Mouse (Mus musculus) layer of hippocampus, adult 11-12 months (tissue): ENCODE results near the gene Samd4b.

Experiments
- DNase-seq: peaks from one replicate; pipeline ENCODE4 v3.0.0; 2022; ENCODE audit warnings: low spot score

Gene Samd4b

DNA sequence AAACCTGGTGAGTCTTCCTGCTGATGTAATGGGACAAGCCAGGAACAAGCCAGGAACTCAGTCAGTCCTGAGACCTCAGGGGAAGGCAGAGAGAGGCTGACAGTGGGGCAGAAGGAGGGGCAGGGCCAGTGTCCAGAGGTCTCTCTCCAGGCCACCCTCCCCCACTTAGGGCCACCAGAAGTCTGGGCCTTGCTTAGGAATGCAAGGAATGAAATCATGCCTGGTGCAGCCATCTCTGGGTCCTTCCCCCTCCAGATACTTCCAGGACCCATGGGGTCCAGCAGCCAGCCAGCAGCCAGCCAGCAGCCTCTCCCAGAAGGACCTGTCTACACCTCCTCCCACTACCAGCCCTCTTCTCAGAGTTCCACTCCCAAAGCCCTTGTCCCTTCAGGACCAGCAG, 10.3 kb downstream of the Samd4b start:
- DNase-seq = no peak

- no peak for DNase-seq
Measured at GRCm38 (mm10) chr7:28586663-28587411, 11.1 kb downstream of the Samd4b start.

DNA sequence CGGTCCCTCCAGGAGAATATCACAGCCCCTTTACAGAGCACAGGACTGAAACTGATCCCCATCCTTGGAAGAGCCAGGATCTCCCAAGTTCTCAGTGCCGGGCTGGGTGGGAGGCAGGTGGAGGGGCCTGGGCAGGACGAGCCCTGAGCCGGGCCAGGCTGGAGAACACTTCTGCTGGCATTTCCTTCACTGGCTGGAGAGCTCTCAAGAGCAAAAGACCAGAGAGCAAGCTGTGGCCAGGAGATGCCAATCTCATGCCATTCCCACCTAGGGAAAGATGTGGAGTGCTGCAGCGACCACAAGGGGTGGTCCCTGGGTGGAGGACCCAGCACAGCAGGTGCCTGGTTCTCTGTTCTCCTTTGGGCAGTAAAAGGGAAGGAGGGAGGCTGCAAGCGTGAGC, 12.9 kb downstream of the Samd4b start:
- no peak for DNase-seq

DNA sequence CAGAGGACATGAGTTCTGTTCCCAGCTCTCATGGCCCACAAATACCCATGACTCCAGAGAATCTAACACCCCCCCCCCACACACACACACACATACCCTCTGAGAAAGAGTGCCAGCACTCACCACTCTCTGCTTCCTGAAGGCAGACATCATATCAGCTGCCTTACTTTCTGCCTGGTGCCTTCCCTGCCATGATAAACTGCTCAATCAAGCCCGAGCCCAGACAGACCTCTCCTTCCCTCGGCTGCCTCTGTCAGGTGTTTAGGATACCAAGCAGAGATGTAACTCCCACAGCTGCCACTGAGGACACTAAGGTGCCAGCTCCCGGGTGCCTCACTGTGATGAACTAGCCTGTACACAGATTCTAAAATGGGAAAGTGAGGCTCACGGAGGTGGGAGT, 13.5 kb downstream of the Samd4b start:
- DNase-seq = no peak

DNA sequence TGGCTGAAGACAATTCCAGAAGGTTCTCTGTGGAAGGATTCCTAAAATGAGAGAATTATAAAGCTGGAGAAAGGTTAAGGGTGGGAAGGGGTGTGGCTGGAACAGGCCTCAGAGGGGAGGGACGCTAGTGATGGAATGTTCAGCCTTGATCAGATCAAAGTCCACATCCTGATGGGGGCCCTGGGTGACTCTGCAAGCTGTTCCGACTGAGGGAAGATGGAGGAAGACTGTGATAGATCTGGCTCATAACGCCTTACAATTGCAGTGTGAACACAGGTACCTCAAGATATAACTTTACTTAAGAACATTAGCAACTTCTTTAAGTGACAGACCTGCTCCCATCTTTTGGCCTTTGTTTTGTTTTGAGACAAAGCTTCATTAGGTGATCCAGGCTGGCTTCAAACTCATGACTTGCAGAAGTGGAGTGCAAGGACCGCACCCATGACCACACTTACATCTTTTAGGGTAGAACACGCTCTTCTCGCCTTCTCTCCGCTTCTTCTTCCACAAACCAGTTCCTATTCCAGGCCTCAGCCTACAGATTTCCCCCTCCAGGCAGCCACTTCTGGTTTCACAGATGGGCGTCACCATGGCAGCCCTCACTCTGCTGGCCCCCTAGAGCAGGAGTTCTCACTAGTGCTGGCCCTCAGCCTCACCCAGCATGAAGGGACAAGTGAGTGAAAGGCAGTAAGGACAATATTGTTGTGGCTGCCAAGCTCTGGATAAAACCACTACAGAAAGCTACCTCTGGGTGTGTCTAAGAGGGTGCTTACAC, 14.2 kb downstream of the Samd4b start:
- no peak for DNase-seq

DNA sequence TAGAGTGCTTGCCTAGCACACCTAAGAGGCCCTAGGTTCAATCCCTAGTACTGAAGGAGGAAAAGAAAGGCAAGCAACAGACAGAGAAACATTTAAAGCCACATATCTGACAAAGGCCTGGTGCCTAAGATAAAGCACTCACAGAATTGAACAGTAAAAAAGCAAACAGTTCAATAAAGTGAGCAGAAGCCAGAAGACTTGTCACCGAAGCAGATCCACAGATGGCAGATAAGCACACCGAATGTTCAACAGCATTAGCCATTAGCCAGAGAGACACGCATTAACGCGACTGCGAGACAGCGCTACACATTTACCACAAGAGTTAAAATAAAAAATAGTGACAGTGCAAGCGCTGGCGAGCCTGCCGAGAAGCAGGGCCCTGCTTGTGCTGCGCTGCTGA, 15.1 kb downstream of the Samd4b start:
- no peak for DNase-seq

GRCm38 (mm10) chr7:28581721-28582120, 16.2 kb downstream of the Samd4b start:
- no peak for DNase-seq

DNA sequence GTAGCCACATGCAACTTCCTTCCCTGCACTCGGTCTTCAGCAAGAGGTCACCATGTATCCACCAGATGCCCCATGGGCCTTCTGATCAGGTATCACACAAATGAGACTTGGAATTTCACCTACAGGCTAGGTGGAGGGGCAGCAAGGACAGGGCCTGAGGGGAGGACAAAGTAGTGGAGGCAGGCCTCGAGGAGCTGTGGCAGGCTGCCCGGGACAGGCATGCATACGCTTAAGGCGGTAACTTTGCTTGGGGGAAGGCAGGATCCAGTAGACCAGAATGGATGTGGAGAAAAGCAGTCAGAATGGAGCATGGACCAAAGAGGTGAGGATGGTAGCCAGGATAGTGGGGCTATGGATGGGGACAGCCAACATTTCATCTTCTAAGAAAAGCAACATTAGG, 18.1 kb downstream of the Samd4b start:
- no peak for DNase-seq

GRCm38 (mm10) chr7:28578543-28579053, 19.3 kb downstream of the Samd4b start:
- DNase-seq = no peak

DNA sequence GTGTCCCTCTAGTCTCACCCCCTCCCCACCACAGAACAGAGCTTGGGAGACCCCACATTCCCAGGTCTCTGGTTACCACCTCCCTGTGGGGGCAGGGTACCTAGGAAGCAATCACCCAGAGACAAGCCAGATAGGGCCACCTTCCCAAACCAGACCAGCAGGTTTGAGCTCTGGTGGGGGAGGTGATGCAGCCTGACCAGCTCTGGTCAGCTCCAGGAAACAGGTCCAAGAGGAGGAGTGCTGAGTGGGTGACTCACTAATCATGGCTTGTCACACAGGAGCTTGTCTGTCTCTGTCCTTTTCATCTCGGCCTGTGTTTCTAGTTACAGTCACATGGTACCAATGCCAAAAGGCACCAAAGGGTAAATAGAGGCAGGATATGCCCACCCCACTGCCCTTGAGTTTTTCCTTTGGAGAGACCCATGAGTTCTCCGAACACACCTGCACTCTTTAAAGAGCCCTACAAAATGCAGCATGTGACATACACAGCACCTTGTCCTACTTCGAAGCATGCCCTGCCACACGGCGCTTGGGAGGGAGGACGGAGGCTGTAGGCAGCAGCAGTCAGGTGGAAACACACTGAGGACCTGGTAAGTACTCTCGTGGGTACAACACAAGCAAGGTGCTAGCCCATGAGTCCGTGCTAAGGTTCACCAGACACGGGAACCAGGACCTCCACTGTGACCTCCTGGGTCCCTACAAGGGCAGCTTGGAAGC, 20.0 kb downstream of the Samd4b start:
- no peak for DNase-seq

- peak; percentile 57 for DNase-seq
Measured at GRCm38 (mm10) chr7:28576271-28576914, 21.6 kb downstream of the Samd4b start.

- peak; percentile 73 for DNase-seq
Measured at GRCm38 (mm10) chr7:28575597-28575996, 22.3 kb downstream of the Samd4b start.

DNA sequence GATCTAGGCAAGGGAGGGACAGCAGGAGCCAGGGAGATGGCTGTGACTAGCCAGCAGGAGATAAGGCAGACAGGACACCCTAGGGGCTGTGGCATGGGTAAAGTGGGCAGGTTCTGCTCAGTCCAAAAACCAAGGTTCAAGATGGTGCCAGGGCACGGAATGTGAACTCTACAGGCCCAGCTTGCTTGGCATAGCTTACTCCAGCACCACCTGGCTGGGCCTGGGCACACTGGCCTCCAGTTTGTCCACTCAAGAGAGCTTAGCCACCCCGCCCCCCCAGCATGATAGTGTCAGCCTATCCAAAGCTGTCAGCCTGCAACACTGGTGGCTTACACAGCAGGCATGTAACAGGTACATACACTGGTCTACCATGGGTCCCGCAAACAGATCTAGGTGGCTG, 24.7 kb downstream of the Samd4b start:
- no peak for DNase-seq

GRCm38 (mm10) chr7:28572689-28573088, 25.3 kb downstream of the Samd4b start:
- DNase-seq = no peak

GRCm38 (mm10) chr7:28570982-28571682, 26.8 kb downstream of the Samd4b start:
- DNase-seq = no peak

GRCm38 (mm10) chr7:28570291-28570981, 27.5 kb downstream of the Samd4b start:
- DNase-seq = no peak

DNA sequence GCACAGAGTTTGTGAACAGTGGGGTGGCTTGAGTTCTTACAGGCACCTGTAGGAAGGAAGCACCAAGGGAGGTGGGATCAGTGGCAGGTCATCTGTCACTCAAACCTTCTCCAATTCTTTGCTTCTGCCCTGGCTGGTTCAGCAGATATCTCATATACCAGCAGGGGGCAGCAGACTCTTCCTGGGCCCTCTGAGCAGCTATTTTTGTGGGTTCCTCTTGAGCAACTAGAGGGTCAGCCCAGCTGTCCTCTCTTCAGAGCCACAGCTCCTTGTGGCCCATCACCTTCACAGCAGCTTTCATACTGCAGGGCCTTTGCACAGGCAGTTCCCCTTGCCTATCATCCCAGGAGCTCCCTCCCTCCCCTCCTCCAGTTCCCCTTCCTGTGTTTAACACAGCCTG, 29.7 kb downstream of the Samd4b start:
- DNase-seq = peak; percentile 83

DNA sequence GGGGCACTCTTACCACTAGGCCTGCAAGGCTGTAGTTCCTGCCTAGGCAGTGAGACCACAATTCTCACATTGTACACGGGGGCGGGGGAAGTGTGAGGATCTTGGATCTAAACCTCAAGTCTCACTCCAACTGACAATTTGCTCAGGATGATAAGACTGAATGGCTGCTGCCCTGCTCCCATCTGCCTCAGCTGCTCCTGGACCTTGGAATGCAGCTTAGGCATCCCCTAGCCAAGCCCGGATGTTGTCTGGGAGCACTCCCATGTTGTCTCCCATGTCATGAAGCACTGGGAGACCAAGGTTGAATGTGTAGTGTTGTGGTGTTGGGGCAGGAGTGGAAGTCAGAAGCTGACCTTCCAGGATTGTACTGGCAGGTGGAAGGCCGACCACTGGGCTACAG, 30.4 kb downstream of the Samd4b start:
- DNase-seq = no peak

DNA sequence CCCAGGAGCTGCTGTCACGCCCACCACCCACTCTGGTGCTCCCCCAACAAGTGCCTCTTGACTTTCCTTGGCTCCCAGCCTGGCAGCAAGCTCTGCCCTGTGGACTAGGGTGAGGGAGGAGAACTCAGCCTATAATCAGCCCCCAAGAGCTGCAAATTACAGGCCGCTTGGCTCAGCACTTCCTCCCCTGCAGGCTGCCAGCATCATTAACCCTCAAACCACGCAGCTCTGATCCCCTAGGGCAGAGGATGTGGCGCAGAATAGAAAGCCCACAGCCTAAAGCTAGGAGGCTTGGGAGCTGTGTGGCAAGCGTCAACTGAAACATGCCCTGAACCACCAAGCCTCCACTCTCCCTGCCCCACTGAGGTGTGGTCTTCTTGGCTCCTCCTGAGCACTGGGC, 32.5 kb downstream of the Samd4b start:
- DNase-seq = no peak

- DNase-seq = no peak
Measured at GRCm38 (mm10) chr7:28562951-28563350, 35.0 kb downstream of the Samd4b start.

DNA sequence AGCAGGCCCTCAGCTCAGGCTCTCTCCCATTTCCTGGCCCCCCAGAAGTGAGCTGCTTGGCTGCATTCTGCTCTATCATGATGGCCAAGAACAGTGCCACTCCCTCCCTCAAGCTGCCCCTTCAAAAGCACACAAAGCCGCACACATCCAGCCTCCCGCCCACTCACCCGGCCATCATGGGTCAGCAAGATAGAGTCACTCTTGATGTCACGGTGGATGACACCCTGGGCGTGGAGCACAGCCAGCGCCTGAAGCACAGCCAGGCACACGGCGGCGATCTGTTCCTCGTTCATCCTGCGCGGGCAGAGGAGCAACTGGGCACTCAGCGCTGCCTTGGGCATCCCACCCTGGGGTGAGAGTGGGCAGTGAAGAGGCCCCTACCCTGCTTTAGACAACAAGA, 35.6 kb downstream of the Samd4b start:
- no peak for DNase-seq
